Mouse (Mus musculus) heart, adult 2 months (tissue): ENCODE data around the gene Sez6. TPM values are rescaled to one million over a fixed set of nuclear protein-coding genes. Genes with fewer than 3 reads are reported as not detected.

Source experiments
- DNase-seq, 2 experiments: peaks; one replicate each; pipeline ENCODE4 v3.0.0; 2021
- H3K27ac ChIP-seq: fragments of 200-600 bp; 2 replicates; pipeline ENCODE4 v1.8.1; 2022
- H3K27me3 ChIP-seq: fragments of 200-500 bp; 2 replicates; pipeline ENCODE4 v1.6.1; 2012; ENCODE audit warnings: mild to moderate bottlenecking, low read length, inconsistent platforms, mixed read lengths; ENCODE audit not compliant: control insufficient read depth, insufficient read depth
- H3K36me3 ChIP-seq: fragments of 200-500 bp; 2 replicates; pipeline ENCODE4 v1.6.1; 2012; ENCODE audit warnings: low read length, inconsistent platforms; ENCODE audit not compliant: control insufficient read depth, insufficient read depth
- H3K4me1 ChIP-seq: fragments of 200-500 bp; 2 replicates; pipeline ENCODE4 v1.6.1; 2011; ENCODE audit warnings: low read length; ENCODE audit not compliant: control insufficient read depth, insufficient read depth
- H3K4me3 ChIP-seq: fragments of 200-600 bp; 2 replicates; pipeline ENCODE4 v1.8.1; 2022
- H3K79me2 ChIP-seq: fragments of 200-500 bp; replicated peaks from 2 replicates; pipeline ENCODE4 v1.6.1; 2012; ENCODE audit warnings: mild to moderate bottlenecking, inconsistent platforms, low read length, moderate library complexity, mixed read lengths; ENCODE audit not compliant: control insufficient read depth, insufficient read depth
- H3K9ac ChIP-seq: fragments of 200-500 bp; 2 replicates; pipeline ENCODE4 v1.6.1; 2012; ENCODE audit warnings: low read depth, mild to moderate bottlenecking, control low read depth, inconsistent platforms, low read length, mixed read lengths
- CTCF ChIP-seq: fragments of 200-600 bp; IDR thresholded peaks from 2 replicates; pipeline ENCODE4 v1.8.1; 2022; ENCODE audit warnings: antibody characterized with exemption, mild to moderate bottlenecking, moderate library complexity
- EP300 ChIP-seq: fragments of 200-500 bp; IDR thresholded peaks from 2 replicates; pipeline ENCODE4 v1.6.1; 2011; ENCODE audit warnings: low read depth, low read length, control low read depth; ENCODE audit not compliant: insufficient read depth
- POLR2A ChIP-seq: fragments of 200-500 bp; IDR thresholded peaks from 2 replicates; pipeline ENCODE4 v1.6.1; 2011; ENCODE audit warnings: mild to moderate bottlenecking, low read depth, low read length, control low read depth; ENCODE audit not compliant: insufficient read depth
- WGBS: fragments of 180-500 bp; shearing (Covaris S2); methylation state at CpG from one replicate; pipeline ENCODE4 v1.1.7; 2018; 5-methylcytosine and 5-hydroxymethylcytosine counted together
- intact Hi-C: fragments of 180-260 bp; cut with DNase I; formaldehyde crosslinking; loops from one replicate; pipeline ENCODE4 v1.15.1; 2025
- polyA plus RNA-seq: library from polyadenylated mRNA; depleted of rRNA; stranded (reverse); fragments of >200 nt; gene quantifications from 2 replicates; pipeline ENCODE4 v1.2.3, GENCODE M21; 2012
- total RNA-seq, 2 experiments: library from RNA; stranded (reverse); gene quantifications; 2 replicates each; pipeline ENCODE4 v1.2.3; 2021

The Sez6 gene
- total and polyA plus RNA-seq, 3 experiments = 0.68 to 0.80 (median 0.70) TPM

- TF ChIP-seq EP300 = no peak
- no peak for TF ChIP-seq CTCF
- no peak for TF ChIP-seq POLR2A
- intact Hi-C loops = loop anchor here (5.0 to 10.0 kb wide), 2 partner anchors 68 to 215 kb away; partner anchors contain the start of gene Pipox
- Histone ChIP-seq H3K4me3 (no peak overlapping the region), H3K27ac (no peak overlapping the region), H3K27me3 (no peaks in the 10 kb centered on the region), H3K9ac (no peak overlapping the region), H3K4me1 (no peaks in the 10 kb centered on the region), H3K36me3 (no peaks in the 10 kb centered on the region), H3K79me2 (no peaks in the 10 kb centered on the region)
- no peak for DNase-seq
- 53% methylated on average over 9 of the region's 9 CpGs for WGBS
Observed at GRCm38 (mm10) chr11:77960199-77960598, 29.6 kb downstream of the Sez6 start.

GRCm38 (mm10) chr11:77960898-77961297 is 30.3 kb downstream of the Sez6 start:
- DNase-seq = no peak
- Histone ChIP-seq H3K4me1 (no peaks in the 10 kb centered on the region), H3K36me3 (no peaks in the 10 kb centered on the region), H3K9ac (no peak overlapping the region), H3K4me3 (no peak overlapping the region), H3K79me2 (no peaks in the 10 kb centered on the region), H3K27ac (no peak overlapping the region), H3K27me3 (no peaks in the 10 kb centered on the region)
- TF ChIP-seq EP300 (no peak), POLR2A (no peak)
- intact Hi-C loops = loop anchor here (5.0 to 10.0 kb wide), 2 partner anchors 69 to 216 kb away; partner anchors contain the start of gene Pipox
- 28% methylated on average over 5 of the region's 5 CpGs for WGBS

- 87% methylated on average over 10 of the region's 10 CpGs for WGBS
- Histone ChIP-seq H3K79me2 (no peaks in the 10 kb centered on the region), H3K4me1 (no peaks in the 10 kb centered on the region), H3K27me3 (no peaks in the 10 kb centered on the region), H3K27ac (no peak overlapping the region), H3K9ac (no peak overlapping the region), H3K4me3 (no peak overlapping the region), H3K36me3 (no peaks in the 10 kb centered on the region)
- DNase-seq = no peak
- intact Hi-C loops = loop anchor here (5.0 to 10.0 kb wide), 2 partner anchors 71 to 218 kb away; partner anchors contain the start of gene Pipox
- no peak for TF ChIP-seq EP300
- no peak for TF ChIP-seq POLR2A
- TF ChIP-seq CTCF = no peak
Observed at GRCm38 (mm10) chr11:77962946-77963345, 32.3 kb downstream of the Sez6 start.

GRCm38 (mm10) chr11:77964415-77965095 is 34.0 kb downstream of the Sez6 start:
- Histone ChIP-seq H3K36me3 (no peaks in the 10 kb centered on the region), H3K79me2 (no peaks in the 10 kb centered on the region), H3K9ac (no peak overlapping the region), H3K27ac (no peak overlapping the region), H3K4me1 (no peaks in the 10 kb centered on the region), H3K27me3 (no peaks in the 10 kb centered on the region), H3K4me3 (no peak overlapping the region)
- intact Hi-C loops = loop anchor here (5.0 to 10.0 kb wide), 3 partner anchors 57 to 220 kb away; partner anchors contain the start of gene Pipox
- no peak for DNase-seq
- 33% methylated on average over 19 of the region's 19 CpGs for WGBS
- TF ChIP-seq CTCF (no peak), POLR2A (no peak), EP300 (no peak)

GRCm38 (mm10) chr11:77965101-77966036 is 34.8 kb downstream of the Sez6 start:
- DNase-seq = peak in 1 of 2 experiments; percentile 35
- 30% methylated on average over 17 of the region's 17 CpGs for WGBS
- Histone ChIP-seq H3K27ac (no peak overlapping the region), H3K4me1 (no peaks in the 10 kb centered on the region), H3K9ac (no peak overlapping the region), H3K4me3 (no peak overlapping the region), H3K27me3 (no peaks in the 10 kb centered on the region), H3K79me2 (no peaks in the 10 kb centered on the region), H3K36me3 (no peaks in the 10 kb centered on the region)
- intact Hi-C loops = loop anchor here (5.0 to 10.0 kb wide), 2 partner anchors 58 to 221 kb away; no protein-coding TSS in a partner anchor
- TF ChIP-seq CTCF (no peak), EP300 (no peak), POLR2A (no peak)
